ENCODE assay signal across 21 mouse cellular contexts in genomic region chr10:41315866-41316265, GRCm38 (mm10). TPM values are rescaled to one million over a fixed set of nuclear protein-coding genes. Genes with fewer than 3 reads are reported as not detected.
A peak's percentile ranks its signal among the peaks of the same experiment; 100 is the strongest.
DNase-seq lines count a peak whose midpoint lies in the region; ATAC-seq lines count a peak whose summit lies in the region.
"Had no signal": no experiment of that assay in that cellular context is flagged by ENCODE, and none has a peak within 500 bp of the region (broad histone marks: within the 10 kb centered on the region; RNA-seq: fewer than 3 reads in every experiment).

No protein-coding gene starts in this region.

- no peaks in the 10 kb centered on the region for H3K36me3 ChIP-seq in forebrain, embryonic 13.5 days (ENCODE audit: poor library complexity, severe bottlenecking)
- no peaks in the 10 kb centered on the region for H3K36me3 ChIP-seq in forebrain, embryonic 11.5 days (ENCODE audit: control insufficient read depth, insufficient read depth, low read length)
- H3K36me3 ChIP-seq in forebrain, embryonic 16.5 days (ENCODE audit: control insufficient read depth, insufficient read depth), result no peaks in the 10 kb centered on the region
- H3K36me3 ChIP-seq: embryonic facial prominence, embryonic 13.5 days; G1E; heart, embryonic 13.5 days; hindbrain, embryonic 15.5 days had no signal

- H3K9me3 ChIP-seq in forebrain, embryonic 13.5 days (replicated peaks), result no peaks in the 10 kb centered on the region
- H3K9me3 ChIP-seq in forebrain, embryonic 11.5 days (ENCODE audit: control insufficient read depth, low read length), result no peaks in the 10 kb centered on the region
- H3K9me3 ChIP-seq in forebrain, embryonic 16.5 days (ENCODE audit: control insufficient read depth, low read length), result no peaks in the 10 kb centered on the region
- H3K9me3 ChIP-seq: embryonic facial prominence, embryonic 13.5 days; G1E; heart, embryonic 13.5 days; hindbrain, embryonic 15.5 days had no signal

- peak; percentile 33; the same call in 1 of the 2 replicates for ATAC-seq in forebrain, embryonic 13.5 days
- no peak for ATAC-seq in forebrain, embryonic 11.5 days (replicated peaks; ENCODE audit: low FRiP score)
- peak; percentile 84 for ATAC-seq in forebrain, embryonic 16.5 days
- ATAC-seq: CD4-positive, CD25-positive, alpha-beta regulatory T cell, adult 4 months; intestine, embryonic 16.5 days had no signal

- no peaks in the 10 kb centered on the region for H3K4me1 ChIP-seq in forebrain, embryonic 13.5 days
- H3K4me1 ChIP-seq in forebrain, embryonic 11.5 days (replicated peaks; ENCODE audit: control insufficient read depth, insufficient read depth, low read length), result no peaks in the 10 kb centered on the region
- no peaks in the 10 kb centered on the region for H3K4me1 ChIP-seq in forebrain, embryonic 16.5 days (replicated peaks; ENCODE audit: control insufficient read depth, insufficient read depth, low read length)
- H3K4me1 ChIP-seq: embryonic facial prominence, embryonic 13.5 days; heart, embryonic 13.5 days; hindbrain, embryonic 15.5 days had no signal

- no peak overlapping the region for H3K9ac ChIP-seq in forebrain, embryonic 13.5 days
- no peak overlapping the region for H3K9ac ChIP-seq in forebrain, embryonic 11.5 days (ENCODE audit: low read length)
- H3K9ac ChIP-seq in forebrain, embryonic 16.5 days (replicated peaks; ENCODE audit: low read depth, low read length), result no peak overlapping the region
- H3K9ac ChIP-seq: embryonic facial prominence, embryonic 13.5 days; heart, embryonic 13.5 days; hindbrain, embryonic 15.5 days had no signal

- 70% methylated on average over 3 of the region's 3 CpGs for WGBS in forebrain, embryonic 13.5 days
- 79% methylated on average over 3 of the region's 3 CpGs for WGBS in forebrain, embryonic 11.5 days
- WGBS in forebrain, embryonic 16.5 days, result 46% methylated on average over 3 of the region's 3 CpGs

- no peak overlapping the region for H3K4me2 ChIP-seq in forebrain, embryonic 13.5 days
- H3K4me2 ChIP-seq in forebrain, embryonic 11.5 days (ENCODE audit: low read depth, low read length, severe bottlenecking), result no peak overlapping the region
- no peak overlapping the region for H3K4me2 ChIP-seq in forebrain, embryonic 16.5 days (ENCODE audit: low read length)
- H3K4me2 ChIP-seq: embryonic facial prominence, embryonic 13.5 days; heart, embryonic 13.5 days; hindbrain, embryonic 15.5 days had no signal

- no peak overlapping the region for H3K4me3 ChIP-seq in forebrain, embryonic 13.5 days
- H3K4me3 ChIP-seq in forebrain, embryonic 11.5 days (ENCODE audit: low read depth, low read length), result no peak overlapping the region
- H3K4me3 ChIP-seq in forebrain, embryonic 16.5 days (replicated peaks; ENCODE audit: low read length), result no peak overlapping the region
- H3K4me3 ChIP-seq: embryonic facial prominence, embryonic 13.5 days; heart, embryonic 13.5 days; hindbrain, embryonic 15.5 days had no signal

- H3K27ac ChIP-seq in forebrain, embryonic 13.5 days, result no peak overlapping the region
- H3K27ac ChIP-seq in forebrain, embryonic 11.5 days (ENCODE audit: low read depth, low read length), result no peak overlapping the region
- H3K27ac ChIP-seq in forebrain, embryonic 16.5 days (ENCODE audit: low read length), result no peak overlapping the region
- H3K27ac ChIP-seq: embryonic facial prominence, embryonic 13.5 days; heart, embryonic 13.5 days; hindbrain, embryonic 15.5 days had no signal

- no peak for DNase-seq in forebrain, embryonic 11.5 days (ENCODE audit: low spot score)
- peak; percentile 19 for DNase-seq in layer of hippocampus, adult 11-12 months (ENCODE audit: low spot score)
- DNase-seq in layer of hippocampus, adult 8-10 months (ENCODE audit: low spot score in 2 of 2), result no peak
- DNase-seq in cerebellum, adult 8-10 months, result no peak
- DNase-seq in retina, postnatal 1 day, result no peak
- DNase-seq: adrenal gland, adult 8-10 months; adrenal gland, postnatal 36 days; B cell, adult 2 months; cerebellum, adult 11-12 months; cerebellum, adult 9-11 months; cerebellum, postnatal 36 days; gastrocnemius, postnatal 14 days; heart, postnatal 36 days had no signal

- no peaks in the 10 kb centered on the region for H3K27me3 ChIP-seq in forebrain, embryonic 13.5 days
- no peaks in the 10 kb centered on the region for H3K27me3 ChIP-seq in forebrain, embryonic 11.5 days (ENCODE audit: control insufficient read depth, insufficient read depth, low read length)
- no peaks in the 10 kb centered on the region for H3K27me3 ChIP-seq in forebrain, embryonic 16.5 days (replicated peaks; ENCODE audit: control insufficient read depth, insufficient read depth, low read length)
- H3K27me3 ChIP-seq: embryonic facial prominence, embryonic 13.5 days; heart, embryonic 13.5 days; hindbrain, embryonic 15.5 days had no signal

RNA-seq across cellular contexts. Expression of gene Ak9, which starts 12.1 kb away (rescaled TPM):
- 0.15 and 0.21 TPM in 2 replicates for polyA plus RNA-seq in forebrain, embryonic 13.5 days (2015; fragmentation: Nextera tagmentation; extraction: Ambion mirVana)
- 0.05 TPM in 1 of 2 replicates, not detected in the other for polyA plus RNA-seq in forebrain, embryonic 11.5 days (2014; fragmentation: Nextera tagmentation; extraction: Ambion mirVana)
- total RNA-seq in layer of hippocampus, adult 8-10 months (2022), result under 1 TPM; 0.17 to 0.45 (median 0.30) TPM
- polyA plus RNA-seq in forebrain, embryonic 16.5 days (2015; fragmentation: Nextera tagmentation; extraction: Ambion mirVana), result 0.14 and 0.26 TPM in 2 replicates
- total RNA-seq: adrenal gland, postnatal 36 days; G1E; gastrocnemius, postnatal 14 days; heart, postnatal 36 days had no signal
- polyA plus RNA-seq: CD4-positive, CD25-positive, alpha-beta regulatory T cell, adult 4 months; G1E had no signal

RNA-seq across cellular contexts. Expression of gene Fig4, which starts 12.8 kb away (rescaled TPM):
- polyA plus RNA-seq in forebrain, embryonic 13.5 days (2015; fragmentation: Nextera tagmentation; extraction: Ambion mirVana), result 22.0 and 24.0 TPM in 2 replicates
- 18.5 and 18.9 TPM in 2 replicates for polyA plus RNA-seq in forebrain, embryonic 11.5 days (2014; fragmentation: Nextera tagmentation; extraction: Ambion mirVana)
- 10 to 100 TPM; 30.6 to 34.7 (median 33.1) TPM for total RNA-seq in layer of hippocampus, adult 8-10 months (2022)
- 34.4 and 37.9 TPM in 2 replicates for polyA plus RNA-seq in forebrain, embryonic 16.5 days (2015; fragmentation: Nextera tagmentation; extraction: Ambion mirVana)
